Mouse (Mus musculus) cerebellum, adult 2 months (tissue): ENCODE measurements around the gene Mef2d.

Source experiments
- CTCF ChIP-seq: fragments of 200-500 bp; IDR thresholded peaks from 2 replicates; pipeline ENCODE4 v1.5.1; 2011; ENCODE audit warnings: low read depth, mild to moderate bottlenecking, control low read depth, low read length, moderate library complexity, borderline replicate concordance; ENCODE audit not compliant: insufficient read depth
- POLR2A ChIP-seq: fragments of 200-500 bp; IDR thresholded peaks from 2 replicates; pipeline ENCODE4 v1.6.1; 2011; ENCODE audit warnings: low read length, control low read depth, borderline replicate concordance; ENCODE audit not compliant: insufficient read depth

DNA sequence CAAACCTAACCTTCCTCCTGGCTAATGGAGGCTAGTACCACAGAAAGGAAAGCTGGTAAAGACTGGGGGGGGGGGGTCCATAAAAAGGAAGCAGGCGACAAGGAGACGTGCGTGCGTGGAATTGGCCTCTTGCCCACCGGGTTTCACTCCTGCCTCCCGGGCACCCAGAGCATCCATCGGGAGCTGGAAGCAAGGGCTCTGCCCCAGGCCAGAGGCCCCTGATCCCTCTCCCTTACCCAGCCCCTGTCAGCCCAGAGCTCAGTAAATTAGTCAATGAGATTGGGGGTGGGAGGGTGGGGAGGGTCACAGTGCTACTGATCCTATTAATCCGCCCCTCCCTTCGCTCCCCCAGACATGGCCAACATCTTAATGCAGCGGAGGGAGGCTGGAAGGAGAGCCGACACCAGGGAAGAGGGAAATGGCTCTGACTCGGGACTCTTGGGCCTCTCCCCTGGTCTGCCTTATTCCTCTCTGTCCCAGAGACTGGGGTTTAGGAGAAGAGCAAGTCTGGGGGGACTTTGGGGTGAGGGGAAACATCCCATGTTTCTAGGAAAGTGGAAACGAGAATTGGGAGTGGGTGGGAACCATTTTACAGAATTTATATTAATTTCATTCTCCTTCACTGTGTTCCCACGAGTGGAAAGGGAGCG, 65.4 kb downstream of the Mef2d start:
- TF ChIP-seq CTCF (no peak), POLR2A (no peak)
